Mouse (Mus musculus) intestine, embryonic 14.5 days (tissue): ENCODE measurements around the gene 1110008P14Rik. TPM values are rescaled to one million over a fixed set of nuclear protein-coding genes. Genes with fewer than 3 reads are reported as not detected.

Experiments used
- ATAC-seq: fragments of 200-750 bp; cut with Nextera tagmentation; replicated peaks from 2 replicates; pipeline ENCODE4 v1.8.0; 2017; ENCODE audit warnings: low read depth, moderate number of reproducible peaks, moderate TSS enrichment, moderate library complexity; ENCODE audit not compliant: low FRiP score, low TSS enrichment
- DNase-seq: peaks from one replicate; pipeline ENCODE4 v3.0.0-alpha.2; 2018; ENCODE audit warnings: low spot score
- H3K27ac ChIP-seq: fragments of 300-500 bp; sonication (generic); 2 replicates; pipeline ENCODE4 v1.5.1; 2014; ENCODE audit warnings: low read depth, mild to moderate bottlenecking, control low read depth
- H3K27me3 ChIP-seq: fragments of 300-500 bp; sonication (generic); replicated peaks from 2 replicates; pipeline ENCODE4 v1.6.1; 2014; ENCODE audit warnings: low read length, control low read depth; ENCODE audit not compliant: control insufficient read depth, insufficient read depth
- H3K36me3 ChIP-seq: fragments of 300-500 bp; sonication (generic); 2 replicates; pipeline ENCODE4 v1.6.1; 2014; ENCODE audit warnings: low read length, control low read depth; ENCODE audit not compliant: control insufficient read depth, insufficient read depth
- H3K4me1 ChIP-seq: fragments of 300-500 bp; sonication (generic); replicated peaks from 2 replicates; pipeline ENCODE4 v1.6.1; 2014; ENCODE audit warnings: low read length, control low read depth, mixed read lengths; ENCODE audit not compliant: control insufficient read depth, insufficient read depth
- H3K4me2 ChIP-seq: fragments of 300-500 bp; sonication (generic); 2 replicates; pipeline ENCODE4 v1.6.1; 2014; ENCODE audit warnings: low read length
- H3K4me3 ChIP-seq: fragments of 300-500 bp; sonication (generic); 2 replicates; pipeline ENCODE4 v1.5.1; 2014; ENCODE audit warnings: low read depth, low read length, control low read depth, mixed read lengths
- H3K9ac ChIP-seq: fragments of 300-500 bp; sonication (generic); 2 replicates; pipeline ENCODE4 v1.6.1; 2014; ENCODE audit warnings: mild to moderate bottlenecking, low read length
- H3K9me3 ChIP-seq: fragments of 300-500 bp; sonication (generic); 2 replicates; pipeline ENCODE4 v1.6.1; 2016; ENCODE audit warnings: low read length, control low read depth; ENCODE audit not compliant: control insufficient read depth
- WGBS: fragments of 180-500 bp; shearing (Covaris S2); extraction: QIAGEN DNeasy Blood & Tissue Kit; methylation state at CpG from one replicate; pipeline ENCODE4 v1.1.7; 2014; 5-methylcytosine and 5-hydroxymethylcytosine counted together
- polyA plus RNA-seq: library from polyadenylated mRNA; unstranded; fragments of >200 nt; fragmentation: Nextera tagmentation; extraction: Ambion mirVana; gene quantifications from 2 replicates; pipeline ENCODE4 v1.2.1, GENCODE M21; 2014

The 1110008P14Rik gene
- 35.7 and 36.8 TPM in 2 replicates for polyA plus RNA-seq

DNA sequence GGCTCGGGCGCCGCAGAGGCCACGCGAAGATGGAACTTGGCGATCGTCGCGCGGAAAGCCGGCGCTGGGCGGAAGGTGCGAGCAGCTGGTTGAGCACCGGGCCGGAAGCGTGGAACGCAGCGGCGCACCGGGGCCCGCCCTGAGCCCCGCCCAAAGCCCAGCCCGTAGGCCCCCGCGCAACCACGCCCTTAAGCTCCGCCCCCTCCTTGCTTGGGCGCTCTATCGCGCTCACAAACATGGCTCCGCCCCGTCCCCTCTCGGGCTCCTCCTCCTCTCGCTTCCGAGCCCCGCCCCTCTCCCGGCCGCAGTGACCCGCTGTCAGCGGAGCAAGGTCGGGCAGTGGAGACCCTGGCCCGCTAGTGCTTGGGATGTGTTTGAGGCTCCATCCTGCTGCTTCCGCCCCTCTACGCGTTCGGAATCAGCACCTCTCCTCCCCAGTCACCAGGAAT is at the start of gene 1110008P14Rik:
1110008P14Rik (minus strand) TSS at position 164 of the 449 bp plus-strand sequence.
- DNase-seq: peak; percentile 93
- Histone ChIP-seq H3K4me1 (no peaks in the 10 kb centered on the region), H3K9ac (peak within 1 kb of the TSS; percentile 58), H3K27ac (no peak within 1 kb of the TSS), H3K4me3 (peak within 1 kb of the TSS; percentile 71), H3K4me2 (peak within 1 kb of the TSS; percentile 99), H3K36me3 (peaks cover 25% of the 10 kb centered on the region), H3K27me3 (no peaks in the 10 kb centered on the region; the same call in 1 of the 2 replicates), H3K9me3 (no peaks in the 10 kb centered on the region)
- ATAC-seq: peak; percentile 91
- WGBS: under 1% methylated on average over 46 of the region's 47 CpGs

DNA sequence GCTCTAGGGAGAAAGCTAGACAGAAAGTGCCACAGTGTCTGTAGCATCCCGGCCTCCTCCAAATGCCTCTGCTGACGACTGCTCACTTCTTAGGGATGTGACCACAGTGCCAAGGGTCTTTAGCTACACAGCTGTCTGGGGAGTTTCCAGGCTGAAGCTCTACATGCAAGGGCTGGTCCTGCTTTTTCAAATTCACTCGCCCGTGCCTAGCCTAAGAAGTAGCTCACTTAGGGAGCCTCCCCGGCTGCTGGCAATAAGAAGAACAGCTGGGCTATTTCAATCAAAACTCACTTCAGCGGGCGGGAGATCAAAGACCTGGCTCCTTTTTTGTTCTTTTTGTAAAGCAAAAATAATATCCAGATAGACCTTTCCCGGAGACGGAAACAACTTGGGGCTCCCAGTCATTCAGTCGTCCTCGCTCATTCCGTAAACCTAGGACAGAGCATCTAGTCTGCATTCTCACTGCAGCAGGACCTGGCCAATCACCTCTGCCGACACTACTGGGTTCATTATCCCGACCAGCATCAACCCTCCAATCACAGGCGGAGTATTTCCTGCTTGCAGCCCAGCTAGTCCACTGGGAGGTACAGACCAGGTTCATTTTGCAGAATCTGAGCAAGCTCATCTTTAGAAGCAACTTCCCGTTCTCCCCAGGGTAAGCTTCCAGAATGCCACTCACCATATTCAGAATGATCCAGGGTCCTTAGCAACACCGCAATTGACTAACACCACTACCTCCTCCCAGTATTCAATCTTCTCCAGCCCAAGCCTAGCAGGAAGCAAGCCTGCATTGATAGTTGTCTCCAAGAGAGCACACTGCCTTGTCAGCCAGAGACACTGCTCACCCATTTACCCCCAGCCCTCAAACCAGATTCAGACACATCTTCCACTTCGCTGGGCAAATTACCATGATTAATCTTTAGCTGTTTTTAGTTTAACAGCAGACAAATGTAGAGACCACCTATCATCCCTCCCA is 49.3 kb upstream of the 1110008P14Rik start:
- H3K9ac ChIP-seq: peak overlapping the region; percentile 60
- DNase-seq (peak; percentile 90), ATAC-seq (peak; percentile 86)
- no peaks in the 10 kb centered on the region for H3K36me3 ChIP-seq
- H3K27me3 ChIP-seq: no peaks in the 10 kb centered on the region
- H3K4me2 ChIP-seq: peak overlapping the region; percentile 58
- peak overlapping the region; percentile 51 for H3K4me3 ChIP-seq
- WGBS: 8% methylated on average over 18 of the region's 18 CpGs
- peaks cover 32% of the 10 kb centered on the region for H3K4me1 ChIP-seq
- peak overlapping the region; percentile 77 for H3K27ac ChIP-seq
- H3K9me3 ChIP-seq: no peaks in the 10 kb centered on the region

DNA sequence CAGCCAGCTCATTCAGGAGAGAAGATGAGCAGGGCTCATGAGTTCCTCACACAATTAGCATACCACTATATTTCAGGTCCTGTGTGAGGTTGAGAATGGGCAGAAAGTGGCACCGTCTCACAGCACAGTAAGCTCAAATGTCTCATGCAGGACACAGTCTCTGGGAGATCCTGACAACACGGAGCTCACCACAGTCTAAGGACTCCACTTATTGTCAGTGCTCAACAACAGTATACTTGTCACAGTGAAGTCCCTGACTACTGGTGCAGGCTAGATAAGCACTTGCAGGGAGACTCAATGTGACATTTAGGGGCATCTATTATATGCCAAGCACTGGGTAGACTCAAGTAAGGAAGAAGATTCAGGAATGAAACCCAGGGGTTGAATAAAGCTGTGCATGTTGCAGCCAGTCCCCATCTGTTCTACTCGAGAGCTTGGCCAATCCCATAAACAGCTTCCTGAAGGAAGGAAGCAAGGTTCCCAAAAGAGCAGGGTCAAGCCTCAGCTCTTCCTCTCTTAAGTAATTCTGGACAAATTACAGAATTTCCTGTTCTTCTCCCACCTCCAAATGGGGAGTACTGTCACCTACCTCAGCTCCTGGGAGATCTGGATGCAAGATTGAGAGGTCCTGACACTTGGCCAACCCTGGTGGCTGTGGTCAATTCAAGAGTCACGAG is 47.6 kb upstream of the 1110008P14Rik start:
- no peak for ATAC-seq
- Histone ChIP-seq H3K4me2 (no peak overlapping the region; the same call in 1 of the 2 replicates), H3K4me3 (no peak overlapping the region), H3K9me3 (no peaks in the 10 kb centered on the region), H3K36me3 (no peaks in the 10 kb centered on the region), H3K9ac (no peak overlapping the region), H3K4me1 (peaks cover 45% of the 10 kb centered on the region), H3K27me3 (no peaks in the 10 kb centered on the region), H3K27ac (no peak overlapping the region)
- DNase-seq: no peak
- WGBS: 71% methylated on average over 4 of the region's 4 CpGs

DNA sequence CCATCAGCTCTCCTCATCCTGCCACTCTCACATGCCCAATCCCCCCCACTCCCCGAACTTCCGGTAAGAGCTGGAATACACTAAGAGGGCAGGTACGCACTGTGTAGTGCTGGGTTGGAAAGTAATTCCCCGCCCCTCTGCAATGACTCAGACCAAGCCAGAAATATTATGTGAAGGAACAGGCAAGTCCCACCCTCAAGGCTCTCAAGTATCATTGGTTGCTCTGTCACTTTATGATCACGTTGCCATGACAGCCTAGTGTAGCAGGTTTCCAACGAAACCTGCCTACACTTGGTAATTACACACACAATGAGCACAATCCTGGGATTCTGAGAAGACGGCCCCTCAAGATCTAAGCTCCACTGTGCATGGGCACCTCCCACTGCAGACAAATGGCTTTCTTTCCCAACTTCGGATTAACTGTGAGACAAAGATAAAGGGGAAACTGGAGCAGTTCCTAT is 46.6 kb upstream of the 1110008P14Rik start:
- WGBS: 37% methylated on average over 8 of the region's 8 CpGs
- DNase-seq (peak; percentile 69), ATAC-seq (peak; percentile 84)
- H3K9ac ChIP-seq: no peak overlapping the region
- H3K36me3 ChIP-seq: no peaks in the 10 kb centered on the region
- H3K4me2 ChIP-seq: peak overlapping the region; percentile 38
- peaks cover 52% of the 10 kb centered on the region for H3K4me1 ChIP-seq
- H3K9me3 ChIP-seq: no peaks in the 10 kb centered on the region
- H3K27ac ChIP-seq: peak overlapping the region; percentile 78
- no peak overlapping the region; the same call in 1 of the 2 replicates for H3K4me3 ChIP-seq
- no peaks in the 10 kb centered on the region for H3K27me3 ChIP-seq

DNA sequence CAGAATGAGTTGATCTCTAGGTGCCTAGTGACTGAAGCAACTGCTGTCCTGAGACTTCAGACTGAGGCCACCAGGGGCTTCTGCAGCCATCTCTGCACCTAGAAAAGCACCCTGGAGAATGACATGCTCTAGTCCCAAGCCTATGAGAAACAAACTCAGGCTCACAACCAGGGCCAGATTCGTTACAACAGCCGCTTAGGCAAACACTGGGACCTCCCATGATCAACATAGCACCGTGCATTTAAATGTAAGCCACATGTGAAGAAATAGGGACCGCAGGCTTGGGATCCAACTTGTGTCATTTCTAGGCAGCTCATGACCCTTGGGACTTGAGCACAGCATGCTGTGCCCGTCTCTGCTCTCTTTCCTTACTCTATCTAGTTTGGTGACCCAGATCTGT is 46.0 kb upstream of the 1110008P14Rik start:
- Histone ChIP-seq H3K36me3 (no peaks in the 10 kb centered on the region), H3K27ac (no peak overlapping the region), H3K4me1 (peaks cover 57% of the 10 kb centered on the region), H3K9ac (no peak overlapping the region), H3K9me3 (no peaks in the 10 kb centered on the region), H3K27me3 (no peaks in the 10 kb centered on the region), H3K4me3 (no peak overlapping the region), H3K4me2 (no peak overlapping the region)
- ATAC-seq (no peak), DNase-seq (no peak)
- WGBS: 85% methylated on average over 5 of the region's 5 CpGs

DNA sequence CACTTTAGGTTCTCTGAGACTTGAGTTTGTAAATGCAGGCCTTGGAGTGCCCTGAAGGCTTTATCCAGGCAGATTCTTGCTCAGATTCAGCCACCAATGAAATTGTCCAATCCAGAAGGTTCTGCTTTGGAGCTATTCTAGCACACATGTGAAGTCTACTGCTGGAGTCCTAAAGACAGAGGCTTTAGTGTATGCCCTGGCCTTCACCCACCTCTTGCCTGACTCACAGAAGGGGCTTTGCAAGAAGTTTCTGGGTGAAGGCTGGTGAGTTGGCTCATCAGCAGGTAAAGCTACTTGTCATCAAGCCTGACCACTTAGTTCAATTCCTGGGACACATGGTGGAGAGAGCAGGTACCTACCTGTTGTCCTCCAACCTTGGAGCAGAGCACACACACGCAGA is 44.4 kb upstream of the 1110008P14Rik start:
- Histone ChIP-seq H3K27me3 (no peaks in the 10 kb centered on the region), H3K4me3 (no peak overlapping the region), H3K9me3 (no peaks in the 10 kb centered on the region), H3K4me2 (no peak overlapping the region), H3K9ac (no peak overlapping the region), H3K27ac (peak overlapping the region; percentile 86; the same call in 1 of the 2 replicates), H3K4me1 (peaks cover 59% of the 10 kb centered on the region), H3K36me3 (peaks cover 3% of the 10 kb centered on the region)
- no peak for ATAC-seq
- DNase-seq: no peak
- WGBS: 96% methylated on average over 1 of the region's 1 CpGs

DNA sequence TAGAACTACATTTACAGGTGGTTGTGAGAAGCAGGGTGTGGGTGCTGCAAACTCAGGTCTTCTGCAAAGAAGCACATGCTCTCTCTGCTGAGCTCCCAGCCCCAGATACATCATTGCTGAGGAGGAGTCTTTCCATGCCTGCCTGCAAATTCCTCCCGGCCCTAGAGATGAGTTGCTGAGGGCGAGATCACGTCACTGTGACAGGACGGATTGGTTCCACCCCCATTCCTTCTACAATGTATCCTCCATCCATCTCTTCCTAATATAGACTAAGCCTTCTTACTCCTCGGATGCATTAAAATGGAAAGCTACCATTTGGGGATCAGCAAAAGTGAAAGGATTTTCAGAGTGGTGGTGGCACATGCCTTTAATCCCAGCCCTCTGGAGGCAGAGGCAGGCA is 43.8 kb upstream of the 1110008P14Rik start:
- peaks cover 9% of the 10 kb centered on the region for H3K36me3 ChIP-seq
- DNase-seq (no peak), ATAC-seq (no peak)
- peak overlapping the region; percentile 86 for H3K27ac ChIP-seq
- WGBS: 38% methylated on average over 5 of the region's 5 CpGs
- H3K9ac ChIP-seq: no peak overlapping the region
- no peak overlapping the region for H3K4me2 ChIP-seq
- H3K4me1 ChIP-seq: peaks cover 56% of the 10 kb centered on the region
- no peaks in the 10 kb centered on the region for H3K27me3 ChIP-seq
- H3K4me3 ChIP-seq: no peak overlapping the region
- no peaks in the 10 kb centered on the region for H3K9me3 ChIP-seq

DNA sequence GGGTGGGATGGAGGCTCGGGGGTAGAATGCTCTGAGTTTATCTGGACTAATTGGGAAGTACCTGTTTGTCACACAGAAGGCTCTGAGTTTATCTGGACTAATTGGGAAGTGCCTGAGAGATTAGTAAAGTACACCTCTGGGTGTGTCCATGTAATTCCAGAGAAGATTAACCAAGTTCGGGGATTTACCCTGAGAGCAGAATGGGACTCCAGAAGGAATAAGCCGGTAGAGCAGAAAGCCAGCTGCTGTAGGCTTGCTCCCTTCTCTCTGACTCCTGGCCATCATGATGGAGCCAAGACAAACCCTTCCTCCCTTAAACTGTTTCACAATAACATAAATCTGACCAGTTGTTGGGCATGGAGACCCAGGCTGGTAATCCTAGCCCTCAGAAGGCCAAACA is 43.1 kb upstream of the 1110008P14Rik start:
- DNase-seq (no peak), ATAC-seq (no peak)
- 47% methylated on average over 3 of the region's 3 CpGs for WGBS
- peaks cover 49% of the 10 kb centered on the region for H3K4me1 ChIP-seq
- H3K27me3 ChIP-seq: no peaks in the 10 kb centered on the region
- 0 out of 2 replicates have a peak overlapping the region, but pooled peaks have one; percentile 8 for H3K9ac ChIP-seq
- no peak overlapping the region for H3K4me2 ChIP-seq
- no peak overlapping the region for H3K4me3 ChIP-seq
- peak overlapping the region; percentile 86 for H3K27ac ChIP-seq
- no peaks in the 10 kb centered on the region for H3K9me3 ChIP-seq
- peaks cover 17% of the 10 kb centered on the region for H3K36me3 ChIP-seq
